Mouse (Mus musculus): Measurements from ENCODE around the gene Med12l. TPM values are rescaled to one million over a fixed set of nuclear protein-coding genes. Genes with fewer than 3 reads are reported as not detected.

The Med12l gene
- polyA plus RNA-seq, 1 experiment from 2014 or later = 3.1 TPM

DNA sequence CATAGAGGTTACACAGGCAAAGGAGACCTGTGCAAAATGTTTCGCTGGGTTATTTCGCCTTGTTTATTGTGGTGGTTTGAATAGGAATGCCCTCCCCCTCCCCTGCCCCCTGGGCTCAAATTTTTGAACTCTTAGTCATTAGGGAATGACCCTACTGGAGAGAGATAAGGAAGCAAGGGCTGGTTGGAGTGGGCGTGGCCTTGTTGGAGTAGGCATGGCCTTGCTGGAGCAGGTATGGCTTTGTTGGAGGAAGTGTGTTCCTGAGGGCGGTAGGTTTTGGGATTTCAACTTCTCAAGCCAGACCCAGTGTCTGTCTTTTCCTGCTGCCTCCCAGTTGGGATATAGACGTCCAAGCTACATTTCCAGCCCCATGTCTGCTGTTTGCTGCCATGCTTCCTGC lies 1.9 kb upstream of the Med12l start:
- Histone ChIP-seq H3K4me3 (no peak overlapping the region), H3K4me1 (replicated peaks) (peaks cover 31% of the 10 kb centered on the region), H3K36me3 (no peaks in the 10 kb centered on the region), H3K27me3 (ENCODE audit: insufficient read depth, poor library complexity, severe bottlenecking) (peaks cover 37% of the 10 kb centered on the region), H3K9me3 (no peaks in the 10 kb centered on the region), H3K27ac (no peak overlapping the region)
- 79% methylated on average over 5 of the region's 5 CpGs for WGBS
- no peak for DNase-seq (ENCODE audit: low spot score)

DNA sequence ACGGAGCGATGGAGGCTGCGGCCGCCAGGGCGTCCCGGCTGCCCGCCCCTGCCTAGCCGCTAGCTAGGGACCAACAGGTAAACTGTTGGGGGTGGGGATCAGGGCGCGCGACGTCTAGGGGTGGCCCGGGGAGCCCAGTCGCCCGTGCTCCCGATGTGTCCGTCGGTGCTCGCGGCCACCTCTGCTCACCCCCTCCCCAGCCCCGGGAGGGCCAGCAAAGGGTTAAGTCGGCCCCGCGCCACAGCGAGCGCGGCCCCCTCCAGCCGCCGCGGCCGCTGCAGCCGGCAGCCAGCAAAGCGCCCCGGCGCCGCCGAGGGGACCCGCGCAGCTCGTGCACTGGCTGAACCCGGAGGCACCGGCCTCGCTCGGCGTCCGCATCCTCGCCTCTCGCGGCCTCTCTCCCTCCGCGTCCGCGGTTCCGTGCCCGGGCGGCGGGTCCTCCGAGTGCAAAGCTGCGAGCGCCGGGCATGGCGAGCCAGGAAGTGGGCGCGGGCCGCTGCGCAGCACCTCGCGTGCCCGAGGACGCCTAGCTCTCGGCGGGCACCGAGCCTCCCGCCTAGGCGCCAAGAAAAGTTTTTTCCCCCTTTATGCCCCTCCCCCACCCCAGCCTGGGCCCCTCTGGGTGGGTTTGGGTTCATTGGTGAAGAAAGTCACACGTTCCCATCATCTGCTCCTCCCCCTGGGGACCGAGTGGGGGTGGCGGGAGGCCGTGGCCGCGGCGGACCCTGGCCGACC lies 538 bp downstream of the Med12l start:
- H3K27ac ChIP-seq = peak overlapping the region; percentile 96
- H3K9me3 ChIP-seq = no peaks in the 10 kb centered on the region
- no peaks in the 10 kb centered on the region for H3K36me3 ChIP-seq
- peak overlapping the region; percentile 80 for H3K4me3 ChIP-seq
- peaks cover 31% of the 10 kb centered on the region for H3K4me1 ChIP-seq (replicated peaks)
- under 1% methylated on average over 83 of the region's 83 CpGs for WGBS
- DNase-seq (ENCODE audit: low spot score) = peak; percentile 83
- H3K27me3 ChIP-seq (ENCODE audit: insufficient read depth, poor library complexity, severe bottlenecking) = peaks cover 37% of the 10 kb centered on the region

DNA sequence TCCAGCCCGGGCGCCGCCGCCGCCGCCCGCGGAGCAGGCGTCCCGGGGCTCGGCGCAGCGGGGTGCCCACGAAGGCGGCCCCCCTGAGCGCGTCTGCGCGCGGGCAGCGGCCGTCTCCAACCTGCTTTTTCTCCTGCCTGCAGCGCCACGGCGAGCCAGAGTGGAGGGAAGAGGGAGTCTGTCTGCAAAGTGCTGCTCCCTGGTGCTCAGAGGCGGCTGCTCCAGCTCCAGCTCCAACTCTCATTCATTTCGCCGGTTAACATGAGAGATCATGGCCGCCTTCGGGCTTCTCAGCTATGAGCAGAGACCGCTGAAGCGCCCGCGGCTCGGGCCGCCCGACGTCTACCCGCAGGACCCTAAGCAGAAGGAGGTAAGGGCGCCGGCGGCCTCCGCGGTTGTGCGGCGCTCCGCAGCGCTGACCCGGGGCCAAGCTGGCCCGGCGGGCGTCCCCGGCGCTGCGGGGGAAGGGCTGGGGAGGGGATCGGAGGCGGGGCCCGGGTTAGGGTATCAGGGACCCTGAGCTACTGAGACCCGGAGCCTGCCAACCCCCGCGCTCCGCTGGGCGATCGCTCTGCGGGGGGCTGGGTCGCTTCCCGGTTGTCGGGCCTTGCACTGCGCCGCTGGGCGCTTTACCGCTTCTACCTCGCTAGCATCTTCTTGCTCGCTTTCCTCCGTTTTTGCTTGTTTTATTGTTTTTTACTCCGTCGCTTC lies 1.3 kb downstream of the Med12l start:
- H3K36me3 ChIP-seq = no peaks in the 10 kb centered on the region
- peaks cover 37% of the 10 kb centered on the region for H3K27me3 ChIP-seq (ENCODE audit: insufficient read depth, poor library complexity, severe bottlenecking)
- DNase-seq (ENCODE audit: low spot score) = peak; percentile 85
- H3K4me1 ChIP-seq (replicated peaks) = peaks cover 31% of the 10 kb centered on the region
- under 1% methylated on average over 77 of the region's 77 CpGs for WGBS
- no peaks in the 10 kb centered on the region for H3K9me3 ChIP-seq
- peak overlapping the region; percentile 80 for H3K4me3 ChIP-seq
- peak overlapping the region; percentile 96 for H3K27ac ChIP-seq

DNA sequence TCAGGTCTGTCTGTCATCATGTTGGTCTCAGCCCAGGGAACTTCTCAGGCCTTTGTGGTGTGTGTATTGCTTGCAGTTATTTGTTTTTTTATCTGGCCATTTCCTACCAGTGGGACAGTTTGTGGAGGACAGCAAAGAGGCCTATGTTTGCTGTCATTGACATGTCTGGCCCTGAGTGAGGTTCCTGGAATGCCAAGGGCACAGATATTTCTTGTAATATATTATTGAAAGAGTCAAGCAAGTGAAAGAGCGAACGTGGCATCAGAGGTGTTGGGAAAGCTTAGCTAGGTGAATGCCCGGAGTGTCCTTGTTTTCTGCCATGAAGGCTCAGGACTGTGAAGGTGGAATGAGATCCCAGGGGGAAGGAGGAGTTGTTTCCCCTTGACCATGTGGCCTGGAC lies 4.7 kb downstream of the Med12l start:
- DNase-seq (ENCODE audit: low spot score) = no peak
- H3K27me3 ChIP-seq (ENCODE audit: insufficient read depth, poor library complexity, severe bottlenecking) = peaks cover 15% of the 10 kb centered on the region
- WGBS = 89% methylated on average over 3 of the region's 3 CpGs
- no peak overlapping the region for H3K4me3 ChIP-seq
- H3K27ac ChIP-seq = no peak overlapping the region
- no peaks in the 10 kb centered on the region for H3K9me3 ChIP-seq
- peaks cover 24% of the 10 kb centered on the region for H3K4me1 ChIP-seq (replicated peaks)
- H3K36me3 ChIP-seq = no peaks in the 10 kb centered on the region

DNA sequence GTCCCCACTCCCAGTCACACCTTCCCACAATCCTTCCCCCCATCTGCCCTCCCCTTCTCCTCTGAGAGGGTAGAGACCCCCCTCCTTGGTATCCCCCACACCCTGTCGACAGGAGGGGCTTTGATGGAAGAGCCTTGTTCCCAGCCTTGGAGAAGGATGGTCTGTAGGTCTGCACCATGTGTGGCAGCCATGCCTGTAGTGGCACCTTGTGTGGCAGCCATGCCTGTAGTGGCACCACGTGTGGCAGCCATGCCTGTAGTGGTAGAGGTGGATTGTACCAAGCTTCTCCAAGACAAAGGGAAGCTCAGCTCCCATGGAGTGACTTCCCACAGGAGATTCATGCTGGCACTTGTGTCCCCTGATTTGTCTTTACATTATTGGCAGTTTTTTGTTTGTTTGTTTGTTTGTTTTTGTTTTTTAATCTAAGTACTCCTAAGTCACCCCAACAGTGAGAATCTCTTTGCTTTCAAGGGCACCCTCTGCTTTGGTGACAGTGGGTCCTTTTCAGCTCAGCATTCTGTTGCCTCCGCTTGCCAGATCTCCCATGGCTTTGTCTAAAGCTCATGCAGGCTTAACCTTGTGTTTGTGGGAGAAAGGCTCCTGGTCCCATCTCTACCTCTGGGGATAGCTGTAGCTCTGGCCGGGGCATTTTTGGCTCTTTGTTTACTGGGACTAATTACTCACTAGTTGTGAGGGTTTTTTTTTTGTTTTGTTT lies 10.2 kb downstream of the Med12l start:
- DNase-seq (ENCODE audit: low spot score) = no peak
- 78% methylated on average over 4 of the region's 4 CpGs for WGBS
- no peaks in the 10 kb centered on the region for H3K9me3 ChIP-seq

DNA sequence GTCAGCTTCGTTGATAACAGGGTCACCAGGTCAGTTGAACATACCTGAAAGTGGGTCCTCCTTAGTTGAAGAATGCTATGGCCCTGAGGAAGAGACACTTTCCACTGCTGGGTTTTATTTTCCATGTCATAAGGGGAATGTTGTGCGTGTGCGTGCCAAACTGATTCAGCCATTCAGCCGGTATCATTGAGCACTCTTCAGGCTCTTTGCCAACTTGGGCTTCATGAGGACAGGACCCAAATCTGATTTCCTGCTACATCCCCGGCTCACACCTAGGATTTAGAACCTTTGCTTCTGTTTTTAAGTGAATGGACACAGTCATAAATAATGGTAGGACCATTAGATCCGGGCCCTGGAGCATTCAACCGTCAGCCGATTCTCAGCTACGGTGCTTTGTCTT lies 10.9 kb downstream of the Med12l start:
- Histone ChIP-seq H3K36me3 (no peaks in the 10 kb centered on the region), H3K27me3 (ENCODE audit: insufficient read depth, poor library complexity, severe bottlenecking) (no peaks in the 10 kb centered on the region), H3K4me3 (no peak overlapping the region), H3K4me1 (replicated peaks) (peaks cover 21% of the 10 kb centered on the region), H3K9me3 (no peaks in the 10 kb centered on the region), H3K27ac (no peak overlapping the region)
- 91% methylated on average over 9 of the region's 9 CpGs for WGBS
- DNase-seq (ENCODE audit: low spot score) = no peak

More for the DNA sequence above, 10.2 kb downstream of the Med12l start:
- Histone ChIP-seq H3K27ac (no peak overlapping the region), H3K4me3 (no peak overlapping the region), H3K27me3 (ENCODE audit: insufficient read depth, poor library complexity, severe bottlenecking) (no peaks in the 10 kb centered on the region), H3K36me3 (no peaks in the 10 kb centered on the region), H3K4me1 (replicated peaks) (0 out of 2 replicates have a peak, but pooled peaks cover 15% of the 10 kb centered on the region)

DNA sequence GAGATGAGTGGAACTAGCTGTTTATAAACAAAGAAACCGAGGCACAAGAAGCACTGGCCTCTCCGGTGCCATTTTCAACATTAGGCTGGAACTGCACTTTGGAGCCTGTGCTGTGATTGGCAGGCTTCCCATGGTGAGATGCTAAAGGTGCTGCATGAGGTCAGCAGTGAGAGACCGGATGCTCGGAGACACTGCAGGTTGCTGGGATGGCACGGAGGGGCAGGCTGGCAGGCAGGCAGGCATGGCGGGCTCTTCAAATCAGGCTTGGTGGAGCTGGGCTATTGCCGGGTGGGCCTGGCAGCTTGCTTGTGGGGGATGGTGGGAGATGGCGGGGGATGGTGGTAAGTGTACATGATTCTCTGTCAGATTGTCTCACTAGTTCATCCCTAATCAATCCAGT lies 15.6 kb downstream of the Med12l start:
- Histone ChIP-seq H3K27ac (peak overlapping the region; percentile 40; the same call in 1 of the 2 replicates), H3K9me3 (no peaks in the 10 kb centered on the region), H3K27me3 (ENCODE audit: insufficient read depth, poor library complexity, severe bottlenecking) (no peaks in the 10 kb centered on the region), H3K4me1 (replicated peaks) (peaks cover 34% of the 10 kb centered on the region), H3K36me3 (no peaks in the 10 kb centered on the region), H3K4me3 (no peak overlapping the region)
- no peak for DNase-seq (ENCODE audit: low spot score)
- WGBS = 58% methylated on average over 8 of the region's 8 CpGs

DNA sequence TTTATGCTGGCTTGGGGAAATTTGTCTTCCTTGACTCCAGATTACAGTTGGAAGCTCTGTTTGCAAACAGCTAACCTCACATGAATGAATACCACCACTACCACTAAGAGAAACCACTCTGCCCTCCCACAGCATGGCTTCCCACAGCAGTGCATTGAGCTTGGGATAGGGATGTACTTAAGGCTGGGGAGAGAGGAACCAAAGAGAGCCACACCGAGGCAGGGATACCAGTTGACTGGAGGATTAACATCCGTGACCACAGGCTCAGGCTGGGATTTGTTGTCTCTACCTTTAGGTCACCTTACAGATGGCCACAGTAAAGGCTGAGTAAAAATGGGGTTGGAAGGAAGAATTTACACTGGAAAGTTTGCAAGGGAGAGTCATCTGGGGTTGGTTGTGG lies 16.6 kb downstream of the Med12l start:
- Histone ChIP-seq H3K36me3 (no peaks in the 10 kb centered on the region), H3K9me3 (no peaks in the 10 kb centered on the region), H3K27ac (no peak overlapping the region), H3K27me3 (ENCODE audit: insufficient read depth, poor library complexity, severe bottlenecking) (no peaks in the 10 kb centered on the region), H3K4me3 (no peak overlapping the region), H3K4me1 (replicated peaks) (peaks cover 31% of the 10 kb centered on the region)
- 64% methylated on average over 2 of the region's 2 CpGs for WGBS
- DNase-seq (ENCODE audit: low spot score) = no peak

DNA sequence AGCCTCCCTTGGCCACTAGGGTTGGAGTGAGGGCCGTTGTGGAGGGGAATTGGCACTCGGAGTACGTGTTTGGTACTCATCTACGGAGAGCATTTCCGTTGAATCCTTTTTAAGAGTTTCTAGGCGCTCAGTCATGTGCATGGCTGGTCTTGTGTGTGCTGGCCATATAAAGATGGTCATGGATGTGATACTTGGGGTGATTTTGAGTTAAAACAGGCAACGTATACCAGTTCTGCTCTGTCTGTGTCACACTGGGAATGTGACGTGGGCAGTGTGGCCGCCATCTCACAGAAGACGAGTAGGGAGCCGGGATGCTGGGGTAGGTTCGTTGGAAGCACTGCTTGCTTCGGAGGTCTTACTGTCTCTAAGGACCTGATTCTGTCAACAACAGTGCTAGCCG lies 17.3 kb downstream of the Med12l start:
- WGBS = 95% methylated on average over 14 of the region's 14 CpGs
- no peak for DNase-seq (ENCODE audit: low spot score)
- no peak overlapping the region for H3K4me3 ChIP-seq
- no peaks in the 10 kb centered on the region for H3K9me3 ChIP-seq
- peaks cover 29% of the 10 kb centered on the region for H3K4me1 ChIP-seq (replicated peaks)
- H3K36me3 ChIP-seq = no peaks in the 10 kb centered on the region
- no peak overlapping the region for H3K27ac ChIP-seq
- H3K27me3 ChIP-seq (ENCODE audit: insufficient read depth, poor library complexity, severe bottlenecking) = no peaks in the 10 kb centered on the region

DNA sequence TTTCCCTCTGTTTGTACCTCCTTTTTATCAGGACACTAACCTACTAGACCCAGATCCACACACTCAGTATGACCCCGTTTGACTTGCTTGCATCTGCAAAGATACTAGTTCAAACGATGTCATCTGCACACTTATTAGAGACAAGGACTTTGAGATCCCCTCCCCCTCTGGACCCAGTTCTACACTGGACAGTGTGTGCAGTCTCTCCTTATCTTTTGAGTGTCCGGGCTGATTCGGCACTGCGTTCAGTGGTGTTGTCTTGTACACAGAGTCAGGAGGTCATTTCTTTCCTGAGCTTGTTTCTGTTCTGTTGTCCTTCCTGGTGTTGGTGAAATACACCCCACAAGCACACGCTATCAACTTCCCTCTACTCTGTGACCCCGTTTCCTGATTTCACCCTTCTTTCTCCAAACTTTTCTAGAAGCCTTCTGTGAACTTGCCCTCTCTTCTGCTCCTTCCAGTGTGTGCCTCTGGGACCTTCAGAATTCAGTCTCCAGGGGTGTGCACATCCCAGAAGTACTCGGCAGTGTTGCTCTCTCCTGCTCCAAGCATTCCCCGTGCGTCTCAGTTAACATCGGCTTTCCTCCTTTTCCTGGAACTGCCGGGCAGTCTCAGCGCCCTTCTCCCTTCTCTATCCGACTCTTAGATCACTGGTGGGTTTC lies 19.0 kb downstream of the Med12l start:
- DNase-seq (ENCODE audit: low spot score) = no peak
- 67% methylated on average over 14 of the region's 14 CpGs for WGBS
- Histone ChIP-seq H3K4me3 (no peak overlapping the region), H3K4me1 (replicated peaks) (peaks cover 26% of the 10 kb centered on the region), H3K27me3 (ENCODE audit: insufficient read depth, poor library complexity, severe bottlenecking) (no peaks in the 10 kb centered on the region), H3K27ac (no peak overlapping the region; the same call in 1 of the 2 replicates), H3K9me3 (no peaks in the 10 kb centered on the region), H3K36me3 (no peaks in the 10 kb centered on the region)

DNA sequence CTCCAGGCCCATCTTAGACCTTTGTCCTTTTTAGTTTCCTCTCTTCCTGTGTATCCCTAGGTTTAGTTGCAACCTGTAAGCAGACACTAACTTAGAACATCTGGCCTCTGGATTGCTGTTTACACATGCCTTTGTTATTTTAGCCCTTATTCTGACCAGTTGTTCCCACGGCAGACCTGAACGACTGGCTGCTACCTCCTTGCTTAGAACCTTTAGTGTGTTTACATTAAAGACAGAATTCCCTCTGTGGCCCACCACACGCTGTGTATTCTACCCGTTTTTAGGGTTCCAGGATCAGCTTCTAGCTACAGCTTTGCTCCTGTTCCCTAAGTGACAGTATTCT lies 19.5 kb downstream of the Med12l start:
- Histone ChIP-seq H3K9me3 (no peaks in the 10 kb centered on the region), H3K27ac (no peak overlapping the region; the same call in 1 of the 2 replicates), H3K4me3 (no peak overlapping the region), H3K4me1 (replicated peaks) (peaks cover 24% of the 10 kb centered on the region), H3K27me3 (ENCODE audit: insufficient read depth, poor library complexity, severe bottlenecking) (no peaks in the 10 kb centered on the region), H3K36me3 (no peaks in the 10 kb centered on the region)
- 46% methylated on average over 4 of the region's 4 CpGs for WGBS
- DNase-seq (ENCODE audit: low spot score) = no peak

DNA sequence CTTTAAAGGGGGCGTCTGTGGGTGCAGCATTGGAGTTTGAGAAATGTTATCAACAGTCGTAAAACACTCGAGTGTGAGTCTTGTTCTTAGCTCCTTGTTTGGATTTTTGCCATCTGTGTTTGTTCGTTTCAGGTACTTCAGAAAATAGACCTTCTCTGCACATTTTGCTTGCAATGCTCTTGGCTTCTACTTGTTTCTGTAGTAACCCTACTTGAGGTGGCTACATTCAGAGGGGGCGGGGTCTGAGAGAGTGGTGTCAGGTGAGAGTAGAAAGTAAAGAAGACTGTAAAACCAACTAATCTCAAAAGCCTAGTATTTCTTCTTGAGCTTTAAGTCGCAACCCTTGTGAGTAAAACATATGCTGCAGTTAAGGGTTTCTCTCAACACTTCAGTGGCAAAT lies 23.1 kb downstream of the Med12l start:
- DNase-seq (ENCODE audit: low spot score) = no peak
- Histone ChIP-seq H3K27ac (no peak overlapping the region), H3K36me3 (no peaks in the 10 kb centered on the region), H3K9me3 (no peaks in the 10 kb centered on the region), H3K4me1 (replicated peaks) (peaks cover 11% of the 10 kb centered on the region; the same call in 1 of the 2 replicates), H3K4me3 (no peak overlapping the region), H3K27me3 (ENCODE audit: insufficient read depth, poor library complexity, severe bottlenecking) (no peaks in the 10 kb centered on the region)
- WGBS = 89% methylated on average over 6 of the region's 6 CpGs
